Mouse (Mus musculus) spleen, postnatal 36 days (tissue): ENCODE measurements at regions not wholly inside any gene's neighbourhood (a gene's known extent, or its start where the extent isn't known, plus 50 kb on each side); places are given as distances from the start of the nearest gene placed in this dataset.

Experiments
- DNase-seq, 2 experiments: peaks; one replicate each; pipeline ENCODE4 v3.0.0; 2022; ENCODE audit warnings: low spot score in 2 of 2, mixed read lengths in 1 of 2

DNA sequence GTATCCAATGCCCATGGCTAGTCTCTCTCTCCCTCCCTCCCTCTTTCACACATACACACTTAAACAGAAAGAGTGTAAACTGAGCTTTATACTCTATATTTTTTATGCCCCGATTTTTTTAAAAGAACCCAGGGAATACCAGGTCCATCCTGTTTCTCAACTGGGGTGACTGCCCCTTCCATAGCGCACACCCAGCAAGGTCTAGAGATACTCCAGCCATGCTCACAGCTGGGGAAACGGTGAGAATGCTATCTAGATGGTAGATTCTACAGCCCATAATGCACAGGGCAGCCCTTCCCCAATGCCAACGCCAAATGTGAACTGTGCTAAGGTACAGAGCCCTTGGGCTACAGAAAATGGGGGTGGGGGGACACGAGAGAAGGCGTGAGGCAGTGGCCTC is 51.2 kb upstream of the Tln2 start:
- no peak for DNase-seq

DNA sequence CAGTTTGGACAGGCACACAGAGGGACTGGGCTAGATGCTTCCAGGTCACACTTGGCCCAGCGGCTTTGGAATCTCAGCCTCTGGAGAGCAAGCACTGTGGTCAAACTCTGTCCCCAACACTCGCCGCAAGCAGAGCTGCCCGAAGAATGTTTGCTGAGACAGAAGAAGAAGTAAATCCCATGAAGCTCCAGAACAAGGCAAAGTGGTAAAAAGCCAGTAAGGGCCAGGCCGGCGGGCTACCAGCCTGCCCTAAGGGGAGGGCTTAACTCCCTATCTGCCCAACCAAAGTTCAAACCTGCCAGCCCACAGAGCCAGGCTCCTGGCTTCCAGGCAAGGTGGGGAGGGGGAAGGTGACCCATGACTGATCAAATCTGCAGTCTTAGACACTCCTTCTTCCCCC is 52.2 kb upstream of the Tln2 start:
- no peak for DNase-seq

DNA sequence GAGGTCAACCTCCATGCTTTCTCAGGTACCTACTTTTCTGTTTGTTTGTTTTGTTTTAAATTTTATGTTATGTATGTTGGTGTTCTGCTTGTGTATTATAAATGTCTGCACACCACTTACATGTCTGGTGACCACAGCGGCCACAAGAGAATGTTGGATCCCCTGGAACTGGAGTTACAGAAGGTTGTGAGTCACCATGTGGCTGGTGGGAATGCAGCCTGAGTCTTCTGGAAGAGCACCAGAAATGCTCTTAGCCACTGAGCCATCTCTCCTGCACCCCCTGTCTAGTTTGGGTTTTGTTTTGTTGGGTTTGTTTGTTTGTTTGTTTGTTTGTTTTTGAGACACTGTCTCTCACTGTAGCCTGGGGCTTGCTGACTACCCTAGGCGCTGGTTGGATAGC is 52.6 kb upstream of the Tln2 start:
- DNase-seq = no peak

DNA sequence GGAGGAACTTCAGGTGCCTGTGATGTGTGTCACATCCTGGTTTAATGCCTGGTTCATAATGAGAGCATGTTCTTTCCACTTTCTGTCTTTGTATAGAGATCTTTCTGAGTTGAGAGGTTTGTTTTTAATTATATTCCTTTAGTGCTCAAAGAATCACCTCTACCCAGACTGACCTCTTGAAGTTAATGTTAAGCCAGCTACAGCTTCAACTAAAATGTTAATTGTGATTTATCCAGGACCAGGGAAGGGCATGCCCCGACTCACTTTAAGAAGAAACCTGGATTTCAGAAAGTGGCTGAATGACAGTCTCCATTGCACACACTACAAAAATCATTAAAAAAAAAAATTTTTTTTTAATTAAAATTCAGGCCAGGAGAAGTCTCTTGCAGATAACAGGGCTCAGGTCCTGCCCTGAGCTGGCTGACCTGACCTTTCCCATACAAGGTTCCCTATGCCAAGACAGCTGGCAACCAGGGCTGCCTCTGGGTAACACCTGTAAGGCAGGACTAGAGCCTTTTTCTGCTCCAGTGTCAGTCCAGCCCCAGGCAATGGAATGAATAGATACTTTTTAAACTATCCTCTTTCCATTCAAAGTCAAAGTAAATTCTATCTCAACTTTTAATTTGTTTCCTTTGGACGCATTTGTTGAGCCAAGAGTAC is 54.7 kb upstream of the Tln2 start:
- DNase-seq = no peak

DNA sequence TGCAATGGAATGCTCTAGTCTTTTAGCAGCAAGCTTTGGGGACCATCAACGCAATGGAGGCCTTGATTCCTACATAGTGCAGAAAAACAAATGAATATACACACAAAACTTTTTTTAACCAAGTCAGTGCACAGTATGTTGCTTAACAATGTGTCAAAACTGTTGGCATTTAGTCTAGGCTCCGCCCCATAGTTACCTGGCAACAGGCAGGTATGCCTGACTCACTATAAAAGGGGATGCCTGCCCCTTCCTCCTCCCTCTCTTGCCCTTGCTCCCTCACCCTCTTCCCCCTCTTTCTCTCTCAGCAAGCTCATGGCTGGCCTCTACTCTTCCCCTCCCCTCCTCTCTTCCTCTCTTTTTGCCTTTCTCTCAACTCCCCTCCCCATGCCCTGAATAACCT is 56.7 kb upstream of the Tln2 start:
- no peak for DNase-seq

DNA sequence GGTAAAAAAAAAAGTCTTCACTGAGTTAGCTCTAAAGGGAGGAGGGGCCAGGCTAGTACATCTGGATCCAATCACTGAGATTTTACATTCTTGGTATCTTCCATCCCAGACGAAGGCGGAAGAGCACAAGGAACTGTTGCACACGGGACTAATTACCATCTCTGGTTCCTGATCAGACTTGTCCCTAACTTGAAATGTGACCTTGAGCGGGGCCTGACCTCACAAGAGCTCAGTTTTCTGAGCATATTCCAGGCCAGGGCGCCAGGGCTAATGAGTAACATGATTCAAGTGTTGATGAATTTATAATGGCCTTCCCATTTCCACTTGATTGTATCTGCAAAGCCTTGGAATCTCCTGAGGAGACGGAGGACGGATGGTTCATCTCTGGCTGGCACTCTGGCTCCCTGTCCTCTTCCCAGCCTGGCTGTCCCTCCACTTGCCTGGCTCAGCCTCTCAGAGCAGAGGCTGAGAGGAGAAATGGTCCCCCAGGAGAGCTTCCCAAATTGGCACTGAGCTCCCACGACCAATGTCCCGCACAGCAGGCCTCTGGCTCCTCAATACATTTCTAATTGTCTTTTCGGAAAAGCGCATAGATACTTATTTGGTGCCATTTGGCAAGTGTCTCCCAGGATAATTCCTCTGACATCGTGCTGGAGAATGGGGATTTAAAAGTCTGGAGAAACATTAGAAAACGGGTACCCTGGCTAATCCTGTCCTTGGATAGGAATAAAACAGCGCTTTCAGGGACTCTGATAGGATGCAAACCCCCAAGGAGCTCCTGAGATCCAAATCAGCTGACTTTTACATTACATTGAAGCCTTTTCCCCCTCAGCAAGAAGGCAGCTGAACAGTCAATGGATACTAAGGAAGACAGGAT is 58.1 kb upstream of the Tln2 start:
- DNase-seq = no peak

DNA sequence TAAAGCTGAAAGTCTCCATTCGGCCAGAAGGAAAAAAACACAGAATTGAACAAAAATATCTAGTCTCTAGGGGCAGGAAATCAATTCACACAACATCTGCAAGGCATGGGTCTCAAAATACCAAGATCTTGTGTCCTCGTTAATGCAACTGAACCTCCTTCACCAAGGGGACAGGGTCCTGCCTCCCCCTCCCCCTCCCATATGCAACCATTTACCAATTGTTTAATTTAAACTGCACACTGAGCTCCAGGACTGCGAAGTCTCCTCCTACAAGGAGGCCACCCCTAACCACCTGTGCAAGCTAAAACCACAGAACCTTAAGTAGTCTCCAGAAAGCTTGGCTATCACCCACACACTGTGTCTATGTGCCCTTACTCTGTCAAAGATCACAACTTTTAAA is 61.4 kb upstream of the Tln2 start:
- DNase-seq = no peak

DNA sequence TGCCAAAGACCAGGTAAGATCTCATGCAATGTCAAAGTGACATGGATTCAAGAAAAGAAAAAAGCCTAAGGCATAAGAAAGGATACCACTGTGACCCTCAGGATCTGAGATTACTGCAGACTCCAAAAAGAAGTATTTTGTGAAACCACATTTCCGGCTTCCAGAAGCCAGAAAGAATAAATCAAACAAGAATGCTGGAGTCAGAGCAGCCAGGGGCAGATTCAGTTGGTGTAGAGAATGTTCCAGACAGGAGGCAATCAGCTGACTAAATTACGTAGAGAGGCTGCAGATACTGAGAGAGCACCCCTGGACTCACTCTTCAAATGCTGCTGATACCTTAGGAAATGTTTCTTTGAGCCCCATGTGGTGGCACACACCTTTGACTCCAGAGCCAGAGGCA is 67.7 kb upstream of the Tln2 start:
- DNase-seq = no peak

DNA sequence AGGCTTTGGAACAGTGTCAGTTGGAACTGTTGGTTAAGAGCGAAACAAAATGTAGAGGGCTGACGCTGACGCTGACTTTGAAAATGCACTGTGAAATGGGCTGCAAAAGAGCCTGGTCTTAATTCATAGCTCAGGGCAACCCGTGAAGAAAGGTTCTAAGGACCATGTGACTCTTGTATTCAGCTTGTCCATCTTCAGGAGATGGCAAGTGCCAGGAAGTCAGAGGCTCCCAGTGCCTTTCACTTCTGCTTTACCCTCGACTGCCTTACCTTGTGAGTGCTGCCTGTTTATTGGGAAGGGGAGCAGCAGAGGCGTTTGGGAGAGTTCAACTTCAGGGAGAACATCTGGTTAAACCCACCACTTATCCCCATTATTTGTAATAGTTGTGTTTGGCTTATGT is 70.1 kb upstream of the Tln2 start:
- DNase-seq = no peak

DNA sequence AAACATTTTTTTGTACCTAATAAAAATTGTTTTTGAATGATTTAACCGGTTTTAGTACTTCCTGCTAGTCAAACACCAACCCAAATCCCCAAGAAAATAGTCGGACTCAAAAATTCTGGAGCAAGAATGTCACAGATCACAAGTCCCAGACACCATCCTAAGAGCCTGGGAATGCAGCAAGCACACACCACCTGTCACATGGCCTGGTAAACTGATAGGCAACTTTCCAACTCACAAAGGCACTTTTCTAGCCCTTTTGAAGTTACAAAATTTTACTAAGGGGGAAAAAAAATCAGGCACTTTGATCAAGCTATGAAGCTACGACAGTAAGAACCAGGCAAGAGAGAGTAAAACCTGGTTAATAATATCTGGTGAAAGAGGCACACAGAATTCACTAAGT is 70.7 kb upstream of the Tln2 start:
- DNase-seq = no peak

DNA sequence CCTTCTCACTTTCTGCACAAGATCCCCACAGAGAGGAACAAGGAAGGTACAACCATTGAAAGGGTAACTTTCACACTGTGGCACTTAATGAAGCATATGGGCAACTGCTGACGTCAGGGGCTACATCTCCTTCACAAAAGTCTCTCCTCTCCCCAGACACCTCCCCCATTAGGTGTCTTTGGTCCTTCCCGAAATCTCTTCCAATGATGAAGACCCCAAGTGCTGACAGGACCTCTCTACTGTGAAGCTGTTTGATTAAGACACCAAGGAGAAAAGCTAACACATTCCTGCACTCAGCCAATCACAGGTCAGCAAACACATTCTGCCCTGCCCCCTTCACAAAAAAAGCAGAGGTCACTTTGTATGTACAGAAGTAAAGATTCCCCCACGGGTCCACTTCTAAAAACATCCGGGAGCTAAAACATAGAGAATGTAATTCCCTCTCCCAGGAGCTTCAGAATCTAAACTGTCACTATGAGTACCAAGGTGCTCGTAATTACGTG is 72.3 kb upstream of the Tln2 start:
- no peak for DNase-seq

DNA sequence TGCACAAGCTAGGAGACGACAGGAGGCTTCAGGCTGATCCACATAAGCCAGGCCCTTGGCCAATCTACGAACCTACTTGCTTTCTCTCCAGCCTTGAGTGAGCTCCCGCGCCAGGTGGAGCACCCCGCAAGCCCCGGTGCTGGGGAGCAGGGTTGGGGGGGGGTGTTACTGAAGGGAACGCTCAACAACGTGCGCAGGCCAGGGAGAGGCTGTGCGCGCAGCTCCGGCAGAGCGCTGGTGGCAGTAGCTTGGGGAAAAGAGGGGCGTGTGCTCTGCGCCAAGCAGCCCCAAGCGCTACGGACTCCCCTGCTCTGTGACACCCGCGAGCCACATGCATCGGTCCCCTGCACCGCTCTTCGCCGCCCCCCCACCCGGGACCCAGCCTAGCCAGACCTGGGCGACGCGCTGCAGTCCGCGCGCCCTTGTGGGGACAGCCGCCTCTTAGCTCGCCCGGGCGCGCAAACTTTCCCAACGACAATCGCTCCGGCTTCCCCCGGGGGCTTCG is 73.1 kb upstream of the Tln2 start:
- DNase-seq = no peak

DNA sequence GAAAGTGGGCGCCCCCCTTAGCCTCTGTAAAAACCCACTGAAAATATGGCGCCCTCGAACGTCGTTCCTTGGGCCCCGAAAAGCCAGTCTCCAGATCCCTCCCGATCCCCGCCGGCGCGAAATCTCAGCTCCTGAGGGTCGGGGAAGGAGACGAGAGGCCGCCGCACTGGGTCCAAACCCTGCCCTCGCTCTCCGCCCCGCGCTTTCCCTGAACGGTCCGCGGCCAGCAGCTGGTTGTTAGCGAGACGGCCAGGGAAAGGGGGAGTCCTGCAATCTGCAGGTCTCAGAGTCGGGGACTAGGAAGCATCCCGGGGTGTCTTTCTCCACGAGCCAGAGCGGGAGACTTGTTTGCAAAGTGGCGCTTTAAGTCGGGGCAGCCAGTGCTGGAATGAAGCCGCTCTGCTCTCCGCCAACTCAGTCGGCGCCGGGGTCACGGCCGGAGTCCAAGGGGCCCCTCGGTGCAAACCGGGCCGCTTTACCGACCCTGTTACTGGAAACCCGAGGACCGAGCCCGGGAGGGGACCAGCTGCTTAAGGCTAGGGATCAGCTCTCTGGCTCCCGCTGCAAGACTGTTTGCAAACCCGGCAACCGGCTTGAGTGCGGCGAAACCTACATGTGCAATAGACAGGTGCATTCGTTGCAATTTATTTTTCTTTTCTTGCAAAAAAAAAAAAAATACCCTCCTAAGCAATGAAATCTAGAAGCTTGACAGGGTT is 73.7 kb upstream of the Tln2 start:
- no peak for DNase-seq

DNA sequence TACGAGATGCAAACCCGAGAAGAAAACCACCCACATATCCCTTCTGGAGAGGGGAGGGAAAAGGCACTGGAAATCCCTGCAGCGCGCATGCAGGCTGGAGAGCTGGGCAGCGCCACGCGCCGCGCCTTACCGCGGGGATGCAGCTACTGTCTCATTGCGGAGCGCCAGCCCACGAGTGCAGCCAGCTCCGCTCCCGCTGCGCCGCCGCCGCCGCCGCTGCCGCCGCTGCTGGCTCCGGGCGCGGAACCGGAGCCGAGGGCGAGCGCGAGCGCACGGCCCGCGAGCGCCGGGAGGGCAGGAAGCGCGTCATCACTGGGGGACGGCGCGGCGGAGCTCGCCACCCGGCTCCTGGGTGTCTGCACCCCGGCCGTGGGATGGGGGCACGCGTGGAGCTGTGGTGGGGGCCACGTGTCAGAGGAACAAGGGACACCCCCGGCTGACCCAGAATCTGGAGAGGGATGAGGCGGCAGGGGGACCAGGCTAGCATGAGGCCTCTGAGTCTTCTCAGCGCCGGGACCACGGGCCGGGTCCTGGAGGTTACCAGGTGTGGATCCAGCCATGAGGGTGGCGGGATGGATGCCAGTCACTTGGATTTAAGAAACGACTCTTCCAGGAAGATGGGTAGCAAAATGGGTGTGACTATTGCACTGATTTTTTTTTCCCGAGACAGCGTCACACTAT is 74.4 kb upstream of the Tln2 start:
- DNase-seq = no peak

DNA sequence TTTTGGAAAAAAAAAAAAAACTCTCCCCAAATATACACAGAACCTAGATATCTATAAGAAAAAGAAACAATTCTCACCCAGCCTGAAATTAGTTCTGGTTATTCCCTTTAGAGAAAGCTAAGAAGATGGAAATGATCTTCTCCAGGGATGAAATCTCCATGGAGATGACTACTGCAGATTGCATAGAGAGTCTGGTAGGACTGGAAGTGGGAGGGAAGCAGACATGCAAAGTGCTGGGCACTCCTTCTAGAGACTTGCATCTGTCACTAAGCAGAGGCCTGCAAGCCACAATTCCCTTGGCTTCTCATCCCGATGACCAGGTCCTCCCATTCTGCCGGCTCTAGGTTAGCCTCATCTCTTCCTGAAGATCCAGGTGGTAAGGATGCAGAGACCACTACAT is 87.3 kb upstream of the Tln2 start:
- DNase-seq = no peak

DNA sequence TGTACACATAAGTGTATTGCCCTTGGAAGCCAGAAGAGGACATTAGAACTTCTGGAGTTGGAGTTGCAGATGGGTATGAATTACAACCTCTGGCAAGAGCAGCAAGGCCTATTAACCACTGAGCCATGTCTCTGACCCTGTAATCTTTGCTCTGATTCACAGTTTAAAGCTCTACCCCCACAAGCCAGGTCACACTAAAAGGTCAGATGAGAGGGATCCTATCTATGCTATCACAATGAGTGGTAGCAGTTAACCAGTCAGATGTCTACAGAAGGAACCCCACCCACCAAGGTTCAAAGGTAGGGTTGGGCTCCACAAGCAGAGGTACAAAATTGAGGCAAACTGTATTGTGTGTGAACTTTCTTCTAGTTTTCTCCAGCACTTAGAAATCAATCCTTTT is 94.5 kb upstream of the C2cd4b start:
- no peak for DNase-seq

DNA sequence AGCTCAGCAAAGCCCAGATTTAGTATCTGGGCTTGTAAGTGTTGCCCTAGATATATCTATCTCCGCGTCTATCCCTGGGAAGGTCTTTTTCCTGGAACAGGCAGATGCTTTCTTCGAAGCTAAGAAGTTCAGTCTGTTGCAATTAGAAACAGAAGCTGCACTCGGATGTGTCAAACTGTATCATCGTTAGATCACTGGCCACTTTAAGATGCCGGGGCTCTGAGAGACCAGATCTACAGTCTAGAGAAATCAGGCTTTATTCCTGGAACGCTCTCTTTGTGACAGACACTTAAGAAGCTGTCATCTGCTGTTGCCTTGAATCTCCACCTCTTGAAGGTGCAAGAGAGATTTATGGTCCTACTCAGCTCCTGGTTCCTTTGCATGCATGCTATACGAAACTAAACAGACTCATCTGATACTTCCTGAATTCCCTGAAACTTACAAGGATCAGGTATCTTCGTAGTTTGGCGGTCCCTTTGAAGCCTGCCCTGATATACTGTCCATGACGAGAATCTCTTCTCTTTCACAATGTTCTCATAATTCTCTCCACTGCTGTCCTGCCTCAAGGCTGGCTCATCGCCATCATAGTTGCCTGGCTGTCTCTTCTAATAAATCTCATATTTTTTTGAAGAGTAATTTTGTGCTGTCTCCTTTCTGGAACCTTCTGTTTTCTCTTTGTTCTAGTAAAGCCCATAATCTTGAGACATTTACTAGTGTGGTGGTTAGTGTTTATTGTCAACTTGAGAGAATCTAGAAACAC is 88.8 kb upstream of the C2cd4b start:
- no peak for DNase-seq

DNA sequence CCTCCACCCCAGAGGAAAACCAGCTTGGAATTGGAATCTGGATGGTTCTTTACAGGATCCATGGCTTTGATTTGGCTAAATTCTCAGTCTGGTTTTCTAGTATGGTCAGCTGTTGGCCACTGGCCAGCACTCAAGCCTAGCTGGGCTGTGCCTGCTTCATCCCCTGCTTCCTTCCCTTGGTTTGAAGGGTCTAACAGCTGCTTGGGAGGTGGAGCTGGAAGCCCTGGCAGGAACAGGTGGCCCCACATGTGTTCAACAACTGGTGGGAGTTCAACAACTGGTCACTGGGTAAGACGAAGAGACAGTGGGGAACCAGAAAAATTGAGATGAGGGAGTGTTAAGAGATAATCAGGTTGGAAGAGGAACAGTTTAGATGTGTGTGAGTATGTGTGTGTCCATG is 82.3 kb upstream of the C2cd4b start:
- no peak for DNase-seq

DNA sequence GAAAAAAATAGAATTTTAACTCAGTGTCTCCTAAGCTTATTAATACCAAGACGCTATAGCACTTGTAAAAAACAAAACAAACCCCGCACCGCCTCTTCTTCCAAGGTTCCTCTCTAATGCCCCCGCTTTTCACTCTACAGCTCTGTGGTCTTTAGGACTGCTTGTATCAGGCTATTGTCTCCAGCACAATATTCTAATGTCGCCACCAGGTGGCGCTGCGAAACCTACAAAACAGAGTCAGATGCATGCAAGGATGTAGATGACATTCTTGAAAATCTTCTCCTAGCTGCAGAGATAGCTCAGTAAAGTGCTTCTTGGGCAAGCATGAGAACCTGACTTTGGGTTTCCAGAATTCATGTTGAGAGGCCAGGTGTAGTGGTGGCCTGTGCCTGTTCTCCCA is 75.9 kb upstream of the C2cd4b start:
- no peak for DNase-seq

DNA sequence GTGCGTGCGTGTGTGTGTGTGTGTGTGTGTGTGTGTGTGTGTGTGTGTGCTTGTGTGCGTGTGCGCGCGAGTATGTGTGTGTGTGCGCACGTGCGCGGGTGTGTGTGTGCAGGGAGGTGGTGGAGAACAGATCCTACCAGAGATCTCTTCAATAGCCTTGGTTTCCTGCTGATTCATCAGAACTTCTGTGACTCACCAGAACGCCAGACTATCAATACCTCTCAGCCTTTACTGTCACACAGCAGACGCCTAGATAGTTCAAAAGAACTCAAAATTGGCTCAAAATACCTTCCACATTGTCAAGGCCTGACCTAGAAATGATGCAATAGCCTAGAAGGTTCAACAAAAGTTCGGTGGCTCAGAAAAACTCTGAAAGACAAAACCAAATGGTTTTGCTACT is 66.8 kb upstream of the C2cd4b start:
- no peak for DNase-seq

DNA sequence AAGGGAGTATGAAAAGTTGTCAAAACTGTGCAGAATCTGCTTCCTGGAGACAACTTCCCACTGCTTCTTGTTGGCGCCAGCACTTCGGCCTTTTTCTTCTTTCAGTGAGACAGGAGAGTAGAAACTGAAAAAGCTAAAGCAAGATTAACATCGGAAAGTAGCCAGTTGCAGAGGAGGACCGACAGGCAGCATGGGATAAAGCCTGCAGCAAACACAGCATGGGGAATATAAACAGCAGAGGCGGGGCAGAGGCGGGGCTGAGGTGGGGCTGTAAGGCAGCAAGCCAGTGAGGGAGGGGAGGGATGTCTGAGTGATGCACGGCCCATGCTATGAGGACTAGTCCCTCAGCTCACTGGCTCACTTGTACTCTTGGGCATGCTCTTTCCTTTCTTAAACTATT is 65.5 kb upstream of the C2cd4b start:
- DNase-seq = no peak
